Mouse (Mus musculus): Measurements from ENCODE around the gene Olfr1310. TPM values are rescaled to one million over a fixed set of nuclear protein-coding genes. Genes with fewer than 3 reads are reported as not detected.
"Not testable (repeated sequence)": the region's sequence is repeated elsewhere in the genome, so short reads cannot be mapped to it uniquely, and the experiment has no call there.

The Olfr1310 gene
- polyA plus RNA-seq (2015; fragmentation: Nextera tagmentation; extraction: Ambion mirVana), result not detected in 2 replicates

GRCm38 (mm10) chr2:112012608-112013007 is at the start of gene Olfr1310:
TSS of gene Olfr1310 (minus strand) at chr2:112012708.
- no peak within 1 kb of the TSS for H3K9ac ChIP-seq
- H3K4me1 ChIP-seq, result no peaks in the 10 kb centered on the region
- H3K36me3 ChIP-seq, result no peaks in the 10 kb centered on the region
- H3K27ac ChIP-seq, result no peak within 1 kb of the TSS
- H3K4me3 ChIP-seq, result no peak within 1 kb of the TSS
- no peak within 1 kb of the TSS for H3K4me2 ChIP-seq
- ATAC-seq (ENCODE audit: insufficient number of reproducible peaks, insufficient read depth, low FRiP score, low TSS enrichment, low read depth), result no peak
- H3K9me3 ChIP-seq, result no peaks in the 10 kb centered on the region
- H3K27me3 ChIP-seq, result no peaks in the 10 kb centered on the region

GRCm38 (mm10) chr2:112050138-112050537 is 37.6 kb upstream of the Olfr1310 start, which contains the start of gene Olfr1312:
TSS of gene Olfr1312 (minus strand) at chr2:112050238.
- H3K4me3 ChIP-seq, result no peak within 1 kb of the TSS
- H3K27ac ChIP-seq, result no peak within 1 kb of the TSS
- H3K9ac ChIP-seq, result no peak within 1 kb of the TSS
- no peaks in the 10 kb centered on the region for H3K4me1 ChIP-seq
- H3K27me3 ChIP-seq, result no peaks in the 10 kb centered on the region
- no peaks in the 10 kb centered on the region for H3K9me3 ChIP-seq
- no peak within 1 kb of the TSS for H3K4me2 ChIP-seq
- ATAC-seq (ENCODE audit: insufficient number of reproducible peaks, insufficient read depth, low FRiP score, low TSS enrichment, low read depth), result no peak
- 38% methylated on average over 1 of the region's 1 CpGs for WGBS
- H3K36me3 ChIP-seq, result no peaks in the 10 kb centered on the region

GRCm38 (mm10) chr2:112026971-112027370 is 14.5 kb upstream of the Olfr1310 start:
- not testable (repeated sequence) for ATAC-seq (ENCODE audit: insufficient number of reproducible peaks, insufficient read depth, low FRiP score, low TSS enrichment, low read depth); H3K9me3 ChIP-seq; H3K27me3 ChIP-seq; H3K9ac ChIP-seq; H3K27ac ChIP-seq; H3K4me3 ChIP-seq; H3K4me1 ChIP-seq; H3K4me2 ChIP-seq; H3K36me3 ChIP-seq
- 58% methylated on average over 6 of the region's 6 CpGs for WGBS

GRCm38 (mm10) chr2:112024312-112024711 is 11.8 kb upstream of the Olfr1310 start, which contains the start of gene Olfr1311:
TSS of gene Olfr1311 (minus strand) at chr2:112024412.
- Histone ChIP-seq H3K4me3 (no peak within 1 kb of the TSS), H3K9ac (no peak within 1 kb of the TSS), H3K27ac (no peak within 1 kb of the TSS), H3K36me3 (no peaks in the 10 kb centered on the region), H3K27me3 (no peaks in the 10 kb centered on the region), H3K4me1 (no peaks in the 10 kb centered on the region), H3K9me3 (no peaks in the 10 kb centered on the region), H3K4me2 (no peak within 1 kb of the TSS)
- 91% methylated on average over 2 of the region's 2 CpGs for WGBS
- ATAC-seq (ENCODE audit: insufficient number of reproducible peaks, insufficient read depth, low FRiP score, low TSS enrichment, low read depth), result no peak

- WGBS, result 71% methylated on average over 3 of the region's 3 CpGs
- Histone ChIP-seq H3K4me3 (no peak overlapping the region), H3K36me3 (no peaks in the 10 kb centered on the region), H3K4me2 (no peak overlapping the region), H3K9ac (no peak overlapping the region), H3K9me3 (no peaks in the 10 kb centered on the region), H3K27me3 (no peaks in the 10 kb centered on the region), H3K4me1 (no peaks in the 10 kb centered on the region), H3K27ac (no peak overlapping the region)
- no peak for ATAC-seq (ENCODE audit: insufficient number of reproducible peaks, insufficient read depth, low FRiP score, low TSS enrichment, low read depth)
Observed at GRCm38 (mm10) chr2:112014900-112015299, 2.4 kb upstream of the Olfr1310 start.

- no peak for ATAC-seq (ENCODE audit: insufficient number of reproducible peaks, insufficient read depth, low FRiP score, low TSS enrichment, low read depth)
- 61% methylated on average over 1 of the region's 1 CpGs for WGBS
Observed at GRCm38 (mm10) chr2:111990181-111990580, 22.3 kb downstream of the Olfr1310 start, which contains the start of gene Olfr1309. TSS of gene Olfr1309 (minus strand) at chr2:111990281.

GRCm38 (mm10) chr2:111964844-111965243 is 47.7 kb downstream of the Olfr1310 start, which contains the start of gene Olfr1308:
TSS of gene Olfr1308 (minus strand) at chr2:111964944.
- Histone ChIP-seq H3K4me2 (no peak within 1 kb of the TSS), H3K27ac (no peak within 1 kb of the TSS), H3K4me3 (no peak within 1 kb of the TSS), H3K4me1 (no peaks in the 10 kb centered on the region), H3K9ac (no peak within 1 kb of the TSS), H3K36me3 (no peaks in the 10 kb centered on the region), H3K27me3 (no peaks in the 10 kb centered on the region), H3K9me3 (no peaks in the 10 kb centered on the region)
- no peak for ATAC-seq (ENCODE audit: insufficient number of reproducible peaks, insufficient read depth, low FRiP score, low TSS enrichment, low read depth)
- 48% methylated on average over 1 of the region's 1 CpGs for WGBS

More at GRCm38 (mm10) chr2:111990181-111990580, 22.3 kb downstream of the Olfr1310 start, which contains the start of gene Olfr1309:
- no peaks in the 10 kb centered on the region for H3K36me3 ChIP-seq
- H3K4me3 ChIP-seq, result no peak within 1 kb of the TSS
- no peaks in the 10 kb centered on the region for H3K9me3 ChIP-seq
- H3K9ac ChIP-seq, result no peak within 1 kb of the TSS
- no peak within 1 kb of the TSS for H3K27ac ChIP-seq
- no peak within 1 kb of the TSS for H3K4me2 ChIP-seq
- no peaks in the 10 kb centered on the region for H3K4me1 ChIP-seq
- H3K27me3 ChIP-seq, result no peaks in the 10 kb centered on the region

Other genes with a start within 250 kb of the Olfr1310 start
- gene Olfr1302, start 235.3 kb downstream of the Olfr1310 start, polyA plus RNA-seq (2015; fragmentation: Nextera tagmentation; extraction: Ambion mirVana), result not detected in 2 replicates
- gene Olfr1303, start 192.4 kb downstream of the Olfr1310 start, polyA plus RNA-seq (2015; fragmentation: Nextera tagmentation; extraction: Ambion mirVana), result not detected in 2 replicates
- not detected in 2 replicates for gene Olfr1305, start 135.6 kb downstream of the Olfr1310 start, polyA plus RNA-seq (2015; fragmentation: Nextera tagmentation; extraction: Ambion mirVana)
- gene Olfr1306, start 96.4 kb downstream of the Olfr1310 start, polyA plus RNA-seq (2015; fragmentation: Nextera tagmentation; extraction: Ambion mirVana), result not detected in 2 replicates
- not detected in 2 replicates for gene Olfr1307, start 63.3 kb downstream of the Olfr1310 start, polyA plus RNA-seq (2015; fragmentation: Nextera tagmentation; extraction: Ambion mirVana)
- gene Olfr1308, start 47.8 kb downstream of the Olfr1310 start, polyA plus RNA-seq (2015; fragmentation: Nextera tagmentation; extraction: Ambion mirVana), result not detected in 2 replicates
- not detected in 2 replicates for gene Olfr1309, start 22.4 kb downstream of the Olfr1310 start, polyA plus RNA-seq (2015; fragmentation: Nextera tagmentation; extraction: Ambion mirVana)
- gene Olfr1311, start 11.7 kb upstream of the Olfr1310 start, polyA plus RNA-seq (2015; fragmentation: Nextera tagmentation; extraction: Ambion mirVana), result not detected in 2 replicates
- not detected in 2 replicates for gene Olfr1312, start 37.5 kb upstream of the Olfr1310 start, polyA plus RNA-seq (2015; fragmentation: Nextera tagmentation; extraction: Ambion mirVana)
- not detected in 2 replicates for gene Olfr1313, start 65.1 kb upstream of the Olfr1310 start, polyA plus RNA-seq (2015; fragmentation: Nextera tagmentation; extraction: Ambion mirVana)
- not detected in 2 replicates for gene Olfr1314, start 84.1 kb upstream of the Olfr1310 start, polyA plus RNA-seq (2015; fragmentation: Nextera tagmentation; extraction: Ambion mirVana)
- not detected in 2 replicates for gene Olfr1315-ps1, start 102.7 kb upstream of the Olfr1310 start, polyA plus RNA-seq (2015; fragmentation: Nextera tagmentation; extraction: Ambion mirVana)
- gene Olfr1316, start 122.3 kb upstream of the Olfr1310 start, polyA plus RNA-seq (2015; fragmentation: Nextera tagmentation; extraction: Ambion mirVana), result not detected in 2 replicates
- not detected in 2 replicates for gene Olfr1317, start 127.6 kb upstream of the Olfr1310 start, polyA plus RNA-seq (2015; fragmentation: Nextera tagmentation; extraction: Ambion mirVana)
- not detected in 2 replicates for gene Olfr1318, start 141.5 kb upstream of the Olfr1310 start, polyA plus RNA-seq (2015; fragmentation: Nextera tagmentation; extraction: Ambion mirVana)
- gene Lpcat4, start 226.8 kb upstream of the Olfr1310 start, polyA plus RNA-seq (2015; fragmentation: Nextera tagmentation; extraction: Ambion mirVana), result 15.3 and 15.4 TPM in 2 replicates
- gene Nutm1, start 246.6 kb upstream of the Olfr1310 start, polyA plus RNA-seq (2015; fragmentation: Nextera tagmentation; extraction: Ambion mirVana), result not detected in 2 replicates
- gene Nop10, start 249.2 kb upstream of the Olfr1310 start, polyA plus RNA-seq (2015; fragmentation: Nextera tagmentation; extraction: Ambion mirVana), result 196 and 214 TPM in 2 replicates

Data from embryonic facial prominence, embryonic 13.5 days (tissue).